ENCODE assay signal across 10 mouse cellular contexts in the genomic region with DNA sequence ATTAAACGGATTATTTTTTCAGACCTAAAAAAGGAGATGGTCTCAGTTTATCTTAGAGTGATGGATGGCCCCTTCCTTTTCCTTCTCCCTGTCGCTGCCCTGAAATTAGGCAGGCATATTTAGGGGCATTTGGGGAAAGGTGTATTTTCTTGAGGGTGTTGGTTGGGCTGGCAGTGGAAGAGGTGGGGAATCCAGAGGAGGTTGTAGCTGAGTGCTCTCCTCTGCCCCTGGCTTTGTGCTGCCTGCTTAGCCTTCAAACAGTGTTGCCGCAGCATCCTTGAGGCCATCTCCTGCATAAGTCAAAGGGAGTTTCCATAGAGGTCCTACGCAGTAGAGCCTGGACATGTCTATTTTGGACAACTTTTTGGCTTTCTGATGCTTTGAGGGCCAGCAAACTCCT. TPM values are rescaled to one million over a fixed set of nuclear protein-coding genes. Genes with fewer than 3 reads are reported as not detected.
DNase-seq lines count a peak whose midpoint lies in the region; ATAC-seq and TF ChIP-seq lines count a peak whose summit lies in the region.
"Had no signal": no experiment of that assay in that cellular context is flagged by ENCODE, and none has a peak within 500 bp of the region (broad histone marks: within the 10 kb centered on the region; RNA-seq: fewer than 3 reads in every experiment).

No protein-coding gene starts in this region.

- TF ChIP-seq POLR2A in myocyte (IDR thresholded peaks at IDR 0.05; ENCODE audit: insufficient read length, low read depth) = no peak

- peaks cover 30% of the 10 kb centered on the region; the same call in 1 of the 2 replicates for H3K36me3 ChIP-seq in kidney, postnatal 0 days (ENCODE audit: insufficient read depth, low read length)
- H3K36me3 ChIP-seq in embryonic facial prominence, embryonic 13.5 days = peaks cover 63% of the 10 kb centered on the region
- peaks cover 61% of the 10 kb centered on the region for H3K36me3 ChIP-seq in myocyte (ENCODE audit: control insufficient read depth, insufficient read depth)

- no peak for ATAC-seq in kidney, postnatal 0 days (replicated peaks; ENCODE audit: low FRiP score, low read depth)
- no peak for ATAC-seq in embryonic facial prominence, embryonic 13.5 days (ENCODE audit: insufficient number of reproducible peaks, insufficient read depth, low FRiP score, low TSS enrichment, low read depth)

- 75% methylated on average over 4 of the region's 4 CpGs for WGBS in kidney, postnatal 0 days
- WGBS in embryonic facial prominence, embryonic 13.5 days = 86% methylated on average over 4 of the region's 4 CpGs

- no peak overlapping the region for H3K9ac ChIP-seq in kidney, postnatal 0 days (ENCODE audit: low read depth, low read length)
- H3K9ac ChIP-seq in embryonic facial prominence, embryonic 13.5 days = no peak overlapping the region
- H3K9ac ChIP-seq: liver, embryonic 13.5 days; midbrain, embryonic 12.5 days had no signal

- intact Hi-C loops in gastrocnemius, adult 2 months (cut with DNase I) = loop anchor here (5.0 kb wide), 1 partner anchor 35 kb away; no protein-coding TSS in a partner anchor
- intact Hi-C loops in gastrocnemius, postnatal 14 days (cut with DNase I; ENCODE audit: low total_unique reads) = loop anchor here (5.0 to 10.0 kb wide), 2 partner anchors 35 to 62 kb away; no protein-coding TSS in a partner anchor

- no peak for DNase-seq in gastrocnemius, adult 2 months
- no peak for DNase-seq in gastrocnemius, postnatal 14 days
- DNase-seq in kidney, postnatal 0 days (ENCODE audit: low spot score) = no peak
- no peak for DNase-seq in kidney, postnatal 25 days
- no peak for DNase-seq in cerebellum, postnatal 36 days

- peaks cover 12% of the 10 kb centered on the region for H3K4me1 ChIP-seq in kidney, postnatal 0 days (replicated peaks; ENCODE audit: insufficient read depth, low read length)
- H3K4me1 ChIP-seq in embryonic facial prominence, embryonic 13.5 days = peaks cover 33% of the 10 kb centered on the region

- H3K27me3 ChIP-seq in kidney, postnatal 0 days (ENCODE audit: insufficient read depth, low read length) = no peaks in the 10 kb centered on the region
- H3K27me3 ChIP-seq in embryonic facial prominence, embryonic 13.5 days = no peaks in the 10 kb centered on the region
- no peaks in the 10 kb centered on the region for H3K27me3 ChIP-seq in myocyte (ENCODE audit: control insufficient read depth, insufficient read depth, insufficient read length)

- H3K4me2 ChIP-seq in kidney, postnatal 0 days (ENCODE audit: low read length) = no peak overlapping the region
- H3K4me2 ChIP-seq in embryonic facial prominence, embryonic 13.5 days = no peak overlapping the region
- peak overlapping the region; percentile 93 for H3K4me2 ChIP-seq in myocyte (ENCODE audit: low read depth)
- H3K4me2 ChIP-seq: liver, embryonic 13.5 days; midbrain, embryonic 12.5 days had no signal

- no peak for TF ChIP-seq CTCF in gastrocnemius, adult 2 months (IDR thresholded peaks at IDR 0.05)
- TF ChIP-seq CTCF in kidney, postnatal 0 days (IDR thresholded peaks at IDR 0.05; ENCODE audit: low read depth) = no peak

- H3K4me3 ChIP-seq in gastrocnemius, adult 2 months = no peak overlapping the region; the same call in 1 of the 2 replicates
- no peak overlapping the region for H3K4me3 ChIP-seq in kidney, postnatal 0 days (replicated peaks; ENCODE audit: low read depth, low read length)
- no peak overlapping the region for H3K4me3 ChIP-seq in embryonic facial prominence, embryonic 13.5 days
- peak overlapping the region; percentile 96 for H3K4me3 ChIP-seq in myocyte
- H3K4me3 ChIP-seq: liver, embryonic 13.5 days; midbrain, embryonic 12.5 days had no signal

- peaks cover 64% of the 10 kb centered on the region for H3K79me2 ChIP-seq in myocyte (ENCODE audit: control insufficient read depth, insufficient read depth)

- H3K9me3 ChIP-seq in kidney, postnatal 0 days (replicated peaks; ENCODE audit: low read length) = no peaks in the 10 kb centered on the region
- no peaks in the 10 kb centered on the region for H3K9me3 ChIP-seq in embryonic facial prominence, embryonic 13.5 days
- H3K9me3 ChIP-seq: liver, embryonic 13.5 days; midbrain, embryonic 12.5 days had no signal

- H3ac ChIP-seq in myocyte (ENCODE audit: control insufficient read depth, insufficient read length) = no peak overlapping the region

- H3K27ac ChIP-seq in gastrocnemius, adult 2 months = peak overlapping the region; percentile 48
- H3K27ac ChIP-seq in kidney, postnatal 0 days = peak overlapping the region; percentile 27; the same call in 1 of the 2 replicates
- H3K27ac ChIP-seq in embryonic facial prominence, embryonic 13.5 days = peak overlapping the region; percentile 65
- H3K27ac ChIP-seq: liver, embryonic 13.5 days; midbrain, embryonic 12.5 days had no signal

TF ChIP-seq in myocyte, 11 proteins besides CTCF, POLR2A, EP300 and RAD21:
- no peak for TF ChIP-seq E2F4 (IDR thresholded peaks at IDR 0.05; ENCODE audit: insufficient read depth)
- peak; percentile 80 for TF ChIP-seq POLR2AphosphoS2 (IDR thresholded peaks at IDR 0.05; ENCODE audit: insufficient read length, low read depth)

RNA-seq across cellular contexts. Expression of gene Rdh5, which starts 9.9 kb away (rescaled TPM):
- total RNA-seq in gastrocnemius, adult 2 months (2021) = 1 to 10 TPM; 5.1 to 5.2 TPM
- 1 to 10 TPM; 5.6 to 7.7 TPM for total RNA-seq in gastrocnemius, postnatal 14 days (2021)
- 12.9 and 15.0 TPM in 2 replicates for polyA plus RNA-seq in kidney, postnatal 0 days (2015; fragmentation: Nextera tagmentation; extraction: Ambion mirVana)
- 12.7 and 16.4 TPM in 2 replicates for polyA plus RNA-seq in embryonic facial prominence, embryonic 13.5 days (2015; fragmentation: Nextera tagmentation; extraction: Ambion mirVana)
- polyA plus RNA-seq in myocyte (2012; fragmentation: generic; extraction: Trizol) = 63.3 TPM

RNA-seq across cellular contexts. Expression of gene Bloc1s1, which starts 11.0 kb away (rescaled TPM):
- 100 to 1,000 TPM; 137 to 169 TPM for total RNA-seq in gastrocnemius, adult 2 months (2021)
- 100 to 1,000 TPM; 174 to 181 TPM for total RNA-seq in gastrocnemius, postnatal 14 days (2021)
- polyA plus RNA-seq in kidney, postnatal 0 days (2015; fragmentation: Nextera tagmentation; extraction: Ambion mirVana) = 272 and 276 TPM in 2 replicates
- polyA plus RNA-seq in embryonic facial prominence, embryonic 13.5 days (2015; fragmentation: Nextera tagmentation; extraction: Ambion mirVana) = 206 and 216 TPM in 2 replicates
- polyA plus RNA-seq in myocyte (2012; fragmentation: generic; extraction: Trizol) = 238 TPM

RNA-seq across cellular contexts. Expression of gene Cd63, which starts 12.0 kb away (rescaled TPM):
- 100 to 1,000 TPM; 124 to 132 TPM for total RNA-seq in gastrocnemius, adult 2 months (2021)
- 100 to 1,000 TPM; 121 to 151 TPM for total RNA-seq in gastrocnemius, postnatal 14 days (2021)
- 1,350 and 1,394 TPM in 2 replicates for polyA plus RNA-seq in kidney, postnatal 0 days (2015; fragmentation: Nextera tagmentation; extraction: Ambion mirVana)
- polyA plus RNA-seq in embryonic facial prominence, embryonic 13.5 days (2015; fragmentation: Nextera tagmentation; extraction: Ambion mirVana) = 663 and 674 TPM in 2 replicates
- polyA plus RNA-seq in myocyte (2012; fragmentation: generic; extraction: Trizol) = 2,403 TPM

RNA-seq across cellular contexts. Expression of gene Itga7, which starts 20.8 kb away (rescaled TPM):
- total RNA-seq in gastrocnemius, adult 2 months (2021) = 10 to 100 TPM; 58.4 to 72.9 TPM
- 10 to 100 TPM; 88.7 to 94.7 TPM for total RNA-seq in gastrocnemius, postnatal 14 days (2021)
- 3.8 TPM in 2 replicates for polyA plus RNA-seq in kidney, postnatal 0 days (2015; fragmentation: Nextera tagmentation; extraction: Ambion mirVana)
- polyA plus RNA-seq in embryonic facial prominence, embryonic 13.5 days (2015; fragmentation: Nextera tagmentation; extraction: Ambion mirVana) = 1.2 and 2.0 TPM in 2 replicates
- polyA plus RNA-seq in myocyte (2012; fragmentation: generic; extraction: Trizol) = 635 TPM
- total RNA-seq: hematopoietic stem cell, adult 5-6 weeks had no signal

RNA-seq across cellular contexts. Expression of gene Gdf11, which starts 21.3 kb away (rescaled TPM):
- 1 to 10 TPM; 4.8 to 5.2 TPM for total RNA-seq in gastrocnemius, adult 2 months (2021)
- total RNA-seq in gastrocnemius, postnatal 14 days (2021) = 1 to 10 TPM; 6.7 to 7.1 TPM
- 7.7 and 8.2 TPM in 2 replicates for polyA plus RNA-seq in kidney, postnatal 0 days (2015; fragmentation: Nextera tagmentation; extraction: Ambion mirVana)
- 7.0 and 8.3 TPM in 2 replicates for polyA plus RNA-seq in embryonic facial prominence, embryonic 13.5 days (2015; fragmentation: Nextera tagmentation; extraction: Ambion mirVana)
- 17.9 TPM for polyA plus RNA-seq in myocyte (2012; fragmentation: generic; extraction: Trizol)
